Comparison of ENCODE assay signal across 8 mouse cellular contexts in the genomic region with DNA sequence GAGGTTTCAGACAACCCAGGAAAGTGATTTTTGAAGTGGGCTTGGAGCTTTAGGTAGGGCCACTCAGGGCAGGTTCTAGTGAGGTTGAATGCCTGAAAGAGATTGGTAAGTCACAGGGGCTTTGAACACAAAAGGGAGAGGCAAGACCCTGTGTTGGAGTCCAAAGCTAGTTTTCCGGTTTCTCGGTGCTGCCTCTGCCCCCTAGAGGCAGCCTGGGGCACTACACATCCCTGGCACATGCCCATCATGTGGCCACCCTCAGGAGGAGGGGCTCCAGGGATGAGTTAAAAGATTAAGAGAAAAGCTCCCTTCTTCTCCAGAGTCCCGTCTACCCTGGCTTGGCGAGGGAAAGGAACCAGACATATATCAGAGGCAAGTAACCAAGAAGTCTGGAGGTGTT. TPM values are rescaled to one million over a fixed set of nuclear protein-coding genes. Genes with fewer than 3 reads are reported as not detected.
A peak's percentile ranks its signal among the peaks of the same experiment; 100 is the strongest.
DNase-seq lines count a peak whose midpoint lies in the region; ATAC-seq and TF ChIP-seq lines count a peak whose summit lies in the region.

Gene Mc1r, plus strand, starts transcription at position 322 of the 400 bp plus-strand sequence.

- DNase-seq in midbrain, embryonic 11.5 days (ENCODE audit: low spot score, missing footprints) = peak; percentile 97
- peak; percentile 64 for DNase-seq in kidney, postnatal 0 days (ENCODE audit: low spot score)
- peak; percentile 76 for DNase-seq in liver, postnatal 0 days
- DNase-seq in ovary, postnatal 14 days (ENCODE audit: low spot score) = peak; percentile 66
- peak; percentile 86 for DNase-seq in thymus, postnatal 4 days

- peaks cover 15% of the 10 kb centered on the region for H3K4me1 ChIP-seq in midbrain, embryonic 11.5 days (ENCODE audit: control insufficient read depth, insufficient read depth, low read length)
- H3K4me1 ChIP-seq in midbrain, embryonic 16.5 days (ENCODE audit: control insufficient read depth, insufficient read depth, low read length) = peaks cover 24% of the 10 kb centered on the region
- no peaks in the 10 kb centered on the region for H3K4me1 ChIP-seq in bone marrow macrophage, adult 2 months (ENCODE audit: control insufficient read depth, insufficient read depth, low read length)
- H3K4me1 ChIP-seq in kidney, postnatal 0 days (replicated peaks; ENCODE audit: insufficient read depth, low read length) = no peaks in the 10 kb centered on the region
- H3K4me1 ChIP-seq in liver, postnatal 0 days (ENCODE audit: insufficient read depth) = peaks cover 36% of the 10 kb centered on the region

- H3K4me3 ChIP-seq in midbrain, embryonic 11.5 days (ENCODE audit: low read depth, low read length) = no peak within 1 kb of the TSS
- H3K4me3 ChIP-seq in midbrain, embryonic 16.5 days (ENCODE audit: low read depth, low read length) = no peak within 1 kb of the TSS
- H3K4me3 ChIP-seq in bone marrow macrophage, adult 2 months (ENCODE audit: insufficient read depth, low read length) = no peak within 1 kb of the TSS
- no peak within 1 kb of the TSS for H3K4me3 ChIP-seq in kidney, postnatal 0 days (replicated peaks; ENCODE audit: low read depth, low read length)
- no peak within 1 kb of the TSS for H3K4me3 ChIP-seq in liver, postnatal 0 days (ENCODE audit: low read depth, low read length)

- no peaks in the 10 kb centered on the region for H3K9me3 ChIP-seq in midbrain, embryonic 11.5 days (ENCODE audit: control insufficient read depth, low read length)
- H3K9me3 ChIP-seq in midbrain, embryonic 16.5 days (replicated peaks; ENCODE audit: control insufficient read depth, low read length, poor library complexity, severe bottlenecking) = no peaks in the 10 kb centered on the region
- no peaks in the 10 kb centered on the region for H3K9me3 ChIP-seq in kidney, postnatal 0 days (replicated peaks; ENCODE audit: low read length)
- H3K9me3 ChIP-seq in liver, postnatal 0 days (ENCODE audit: low read length) = no peaks in the 10 kb centered on the region

- TF ChIP-seq EP300 in liver, postnatal 0 days (IDR thresholded peaks at IDR 0.05; ENCODE audit: low read depth) = no peak

- WGBS in midbrain, embryonic 11.5 days = 9% methylated on average over 4 of the region's 4 CpGs
- WGBS in midbrain, embryonic 16.5 days = 1% methylated on average over 4 of the region's 4 CpGs
- 15% methylated on average over 4 of the region's 4 CpGs for WGBS in kidney, postnatal 0 days
- WGBS in liver, postnatal 0 days (ENCODE audit: insufficient replicate concordance) = 9% methylated on average over 4 of the region's 4 CpGs

- H3K27ac ChIP-seq in midbrain, embryonic 11.5 days (ENCODE audit: low read depth, low read length) = no peak within 1 kb of the TSS
- H3K27ac ChIP-seq in midbrain, embryonic 16.5 days (ENCODE audit: low read length) = no peak within 1 kb of the TSS
- no peak within 1 kb of the TSS for H3K27ac ChIP-seq in bone marrow macrophage, adult 2 months (ENCODE audit: insufficient read depth, low read depth, low read length)
- no peak within 1 kb of the TSS for H3K27ac ChIP-seq in kidney, postnatal 0 days
- H3K27ac ChIP-seq in liver, postnatal 0 days (ENCODE audit: low read depth) = no peak within 1 kb of the TSS

- H3K9ac ChIP-seq in midbrain, embryonic 11.5 days (ENCODE audit: low read length) = no peak within 1 kb of the TSS; the same call in 1 of the 2 replicates
- no peak within 1 kb of the TSS for H3K9ac ChIP-seq in midbrain, embryonic 16.5 days (ENCODE audit: low read depth, low read length)
- H3K9ac ChIP-seq in kidney, postnatal 0 days (ENCODE audit: low read depth, low read length) = no peak within 1 kb of the TSS
- no peak within 1 kb of the TSS for H3K9ac ChIP-seq in liver, postnatal 0 days (replicated peaks)

- TF ChIP-seq CTCF in bone marrow macrophage, adult 2 months (IDR thresholded peaks at IDR 0.05; ENCODE audit: low read depth, low read length) = peak; percentile 84
- peak; percentile 81 for TF ChIP-seq CTCF in kidney, postnatal 0 days (IDR thresholded peaks at IDR 0.05; ENCODE audit: low read depth)
- TF ChIP-seq CTCF in liver, postnatal 0 days (IDR thresholded peaks at IDR 0.05; ENCODE audit: low read depth) = peak; percentile 88

- ATAC-seq in midbrain, embryonic 11.5 days (ENCODE audit: low FRiP score) = no peak
- no peak for ATAC-seq in midbrain, embryonic 16.5 days
- peak; percentile 56; the same call in 1 of the 2 replicates for ATAC-seq in erythroid progenitor cell, adult 5-6 weeks (replicated peaks; ENCODE audit: low FRiP score, poor library complexity, severe bottlenecking)
- no peak for ATAC-seq in kidney, postnatal 0 days (replicated peaks; ENCODE audit: low FRiP score, low read depth)
- peak; percentile 51 for ATAC-seq in liver, postnatal 0 days

- TF ChIP-seq POLR2A in bone marrow macrophage, adult 2 months (IDR thresholded peaks at IDR 0.05; ENCODE audit: borderline replicate concordance, low read depth, low read length) = no peak

- no peak within 1 kb of the TSS for H3K4me2 ChIP-seq in midbrain, embryonic 11.5 days
- no peak within 1 kb of the TSS for H3K4me2 ChIP-seq in midbrain, embryonic 16.5 days (ENCODE audit: low read length)
- H3K4me2 ChIP-seq in kidney, postnatal 0 days (ENCODE audit: low read length) = no peak within 1 kb of the TSS
- H3K4me2 ChIP-seq in liver, postnatal 0 days (ENCODE audit: low read depth, low read length) = peak within 1 kb of the TSS; percentile 33; the same call in 1 of the 2 replicates

- no peaks in the 10 kb centered on the region for H3K36me3 ChIP-seq in midbrain, embryonic 11.5 days (ENCODE audit: control insufficient read depth, insufficient read depth, low read length)
- H3K36me3 ChIP-seq in midbrain, embryonic 16.5 days (ENCODE audit: control insufficient read depth, insufficient read depth, low read length) = peaks cover 16% of the 10 kb centered on the region
- peaks cover 7% of the 10 kb centered on the region; the same call in 1 of the 2 replicates for H3K36me3 ChIP-seq in kidney, postnatal 0 days (ENCODE audit: insufficient read depth, low read length)
- peaks cover 13% of the 10 kb centered on the region for H3K36me3 ChIP-seq in liver, postnatal 0 days (replicated peaks; ENCODE audit: insufficient read depth, low read length)

- 0 out of 2 replicates have a peak, but pooled peaks cover 2% of the 10 kb centered on the region for H3K27me3 ChIP-seq in midbrain, embryonic 11.5 days (ENCODE audit: control insufficient read depth, insufficient read depth, low read length)
- H3K27me3 ChIP-seq in midbrain, embryonic 16.5 days (ENCODE audit: control insufficient read depth, insufficient read depth, low read depth, low read length) = no peaks in the 10 kb centered on the region
- peaks cover 22% of the 10 kb centered on the region for H3K27me3 ChIP-seq in kidney, postnatal 0 days (ENCODE audit: insufficient read depth, low read length)
- H3K27me3 ChIP-seq in liver, postnatal 0 days (ENCODE audit: insufficient read depth, low read length) = peaks cover 35% of the 10 kb centered on the region

RNA-seq across cellular contexts. Expression of gene Mc1r, which starts in this region (rescaled TPM):
- polyA plus RNA-seq in midbrain, embryonic 11.5 days (2014; fragmentation: Nextera tagmentation; extraction: Ambion mirVana) = 0.06 and 0.12 TPM in 2 replicates
- 0.08 and 0.11 TPM in 2 replicates for polyA plus RNA-seq in midbrain, embryonic 16.5 days (2015; fragmentation: Nextera tagmentation; extraction: Ambion mirVana)
- polyA plus RNA-seq in bone marrow macrophage, adult 2 months (2012; ENCODE audit: insufficient read depth, insufficient read length, missing spikeins) = not detected in 2 replicates
- total RNA-seq in erythroid progenitor cell, adult 5-6 weeks (2015; ENCODE audit: low replicate concordance) = not detected in 2 replicates
- total RNA-seq in erythroid progenitor cell, adult 5-6 weeks (2017; ENCODE audit: low replicate concordance) = not detected in 2 replicates
- not detected in 2 replicates for polyA plus RNA-seq in kidney, postnatal 0 days (2015; fragmentation: Nextera tagmentation; extraction: Ambion mirVana)
- polyA plus RNA-seq in liver, postnatal 0 days (2015; fragmentation: Nextera tagmentation; extraction: Ambion mirVana) = not detected in 2 replicates

Comparison
In these comparisons a context has a peak if more than half of its experiments do, and no peak if none do; other contexts are left out.
1. Peak in DNase-seq in midbrain, embryonic 11.5 days; RNA of the gene not detected or under 1 TPM.
2. Peak in ATAC-seq in erythroid progenitor cell, adult 5-6 weeks; RNA of the gene not detected or under 1 TPM.
3. Peak in DNase-seq in kidney, postnatal 0 days; RNA of the gene not detected or under 1 TPM.
4. Peak in DNase-seq, ATAC-seq and H3K4me2 ChIP-seq in liver, postnatal 0 days; RNA of the gene not detected or under 1 TPM.